Mouse (Mus musculus): Measurements from ENCODE around the gene Ndufb7. TPM values are rescaled to one million over a fixed set of nuclear protein-coding genes. Genes with fewer than 3 reads are reported as not detected.
"Not testable (repeated sequence)": the region's sequence is repeated elsewhere in the genome, so short reads cannot be mapped to it uniquely, and the experiment has no call there.

Gene Ndufb7
- polyA plus RNA-seq, 1 experiment from 2014 or later, result 348 TPM

GRCm38 (mm10) chr8:83569165-83569564 lies 2.7 kb downstream of the Ndufb7 start:
- WGBS, result 82% methylated on average over 4 of the region's 4 CpGs
- ATAC-seq (replicated peaks), result no peak
- Histone ChIP-seq H3K4me2 (no peak overlapping the region), H3K36me3 (replicated peaks) (peaks cover 21% of the 10 kb centered on the region), H3K4me3 (no peak overlapping the region), H3K9me3 (no peaks in the 10 kb centered on the region), H3K4me1 (peaks cover 22% of the 10 kb centered on the region), H3K27ac (no peak overlapping the region), H3K27me3 (replicated peaks) (no peaks in the 10 kb centered on the region), H3K9ac (no peak overlapping the region)

- peaks cover 33% of the 10 kb centered on the region for H3K4me1 ChIP-seq
- H3K4me2 ChIP-seq, result no peak overlapping the region
- no peak overlapping the region for H3K4me3 ChIP-seq
- no peak for ATAC-seq (replicated peaks)
- H3K9ac ChIP-seq, result no peak overlapping the region
- H3K27ac ChIP-seq, result no peak overlapping the region
- H3K9me3 ChIP-seq, result no peaks in the 10 kb centered on the region
- WGBS, result 90% methylated on average over 15 of the region's 15 CpGs
- peaks cover 21% of the 10 kb centered on the region for H3K36me3 ChIP-seq (replicated peaks)
- no peaks in the 10 kb centered on the region for H3K27me3 ChIP-seq (replicated peaks)
Observed at GRCm38 (mm10) chr8:83570272-83571000, 4.0 kb downstream of the Ndufb7 start.

- not testable (repeated sequence) for ATAC-seq (replicated peaks); H3K9ac ChIP-seq; H3K4me3 ChIP-seq; H3K27ac ChIP-seq; H3K9me3 ChIP-seq; H3K27me3 ChIP-seq (replicated peaks); H3K4me2 ChIP-seq
- WGBS, result 93% methylated on average over 7 of the region's 7 CpGs
- Histone ChIP-seq H3K36me3 (replicated peaks) (peaks cover 21% of the 10 kb centered on the region), H3K4me1 (peaks cover 38% of the 10 kb centered on the region)
Observed at GRCm38 (mm10) chr8:83571001-83571340, 4.5 kb downstream of the Ndufb7 start.

GRCm38 (mm10) chr8:83571791-83572190 lies 5.3 kb downstream of the Ndufb7 start:
- Histone ChIP-seq H3K9me3 (no peaks in the 10 kb centered on the region), H3K27ac (no peak overlapping the region), H3K27me3 (replicated peaks) (no peaks in the 10 kb centered on the region), H3K4me2 (no peak overlapping the region), H3K4me1 (peaks cover 44% of the 10 kb centered on the region), H3K9ac (no peak overlapping the region), H3K36me3 (replicated peaks) (peaks cover 21% of the 10 kb centered on the region), H3K4me3 (no peak overlapping the region)
- ATAC-seq (replicated peaks), result no peak
- 93% methylated on average over 10 of the region's 10 CpGs for WGBS

DNA sequence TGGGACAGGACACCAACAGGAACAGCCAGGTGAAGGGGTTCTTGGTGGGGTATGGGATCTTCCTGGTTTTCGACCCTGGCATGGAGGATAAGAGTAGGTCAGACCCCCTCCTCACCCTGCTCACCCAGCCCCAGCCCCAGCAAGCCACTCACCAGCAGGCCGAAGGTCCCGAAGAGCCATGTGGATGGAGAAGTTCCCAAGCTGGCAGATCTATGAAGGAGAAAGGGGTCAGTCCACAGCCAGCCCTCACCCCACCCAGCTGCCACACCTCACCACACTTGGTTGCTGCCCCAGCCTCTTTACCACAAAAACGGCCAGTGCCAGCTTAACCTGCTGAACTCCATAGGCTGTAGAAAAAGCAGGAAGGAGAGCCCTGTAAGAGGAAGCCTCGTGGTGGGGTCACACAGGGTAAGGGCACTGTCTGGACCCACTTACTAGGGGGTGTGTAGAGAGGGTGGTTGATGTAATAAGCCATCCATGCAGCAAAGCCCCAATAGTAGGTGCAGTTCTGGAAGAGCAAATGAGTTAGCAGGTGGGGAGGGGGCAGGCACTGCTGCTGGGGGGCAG lies 5.9 kb downstream of the Ndufb7 start:
- no peak overlapping the region for H3K27ac ChIP-seq
- H3K27me3 ChIP-seq (replicated peaks), result no peaks in the 10 kb centered on the region
- no peak overlapping the region for H3K9ac ChIP-seq
- no peaks in the 10 kb centered on the region for H3K9me3 ChIP-seq
- no peak for ATAC-seq (replicated peaks)
- WGBS, result 90% methylated on average over 5 of the region's 5 CpGs
- H3K4me1 ChIP-seq, result peaks cover 47% of the 10 kb centered on the region
- H3K4me2 ChIP-seq, result no peak overlapping the region
- no peak overlapping the region for H3K4me3 ChIP-seq
- peaks cover 21% of the 10 kb centered on the region for H3K36me3 ChIP-seq (replicated peaks)

DNA sequence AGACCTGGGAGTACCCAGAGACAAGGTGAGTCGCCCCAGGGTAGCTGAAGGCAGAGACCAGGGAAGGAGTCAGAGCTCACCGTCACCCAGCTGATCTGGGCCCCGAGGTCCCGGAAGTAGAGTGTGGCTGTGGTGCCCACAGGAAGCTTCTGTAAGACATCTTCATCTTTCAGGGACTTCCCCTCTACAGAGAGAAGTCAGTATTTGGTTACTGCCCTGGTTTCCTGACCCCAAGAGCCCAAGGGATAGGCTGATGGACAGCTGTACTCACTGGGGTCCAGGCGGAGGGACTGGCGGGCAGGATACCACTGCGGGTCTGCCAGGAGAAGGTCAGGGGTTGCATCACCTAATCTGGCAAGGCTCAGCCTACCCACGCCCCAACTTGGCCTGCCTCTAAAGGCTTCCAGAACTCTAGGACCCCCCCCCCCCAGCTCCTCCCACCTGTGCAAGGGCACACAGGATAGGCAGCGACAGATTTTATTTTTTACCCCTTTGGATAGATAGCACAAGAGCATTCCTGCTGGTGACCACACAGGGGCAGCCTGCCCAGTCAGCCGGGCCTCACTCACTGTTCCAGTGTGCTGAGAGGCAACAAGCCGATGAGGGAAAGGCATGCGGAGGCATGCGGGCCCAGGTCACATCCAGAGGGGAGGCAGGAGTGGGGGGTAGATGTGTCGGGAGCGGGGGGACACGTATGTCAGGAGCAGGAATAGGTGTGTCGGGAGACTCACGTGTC lies 6.8 kb downstream of the Ndufb7 start:
- Histone ChIP-seq H3K4me3 (no peak overlapping the region), H3K27ac (no peak overlapping the region), H3K9ac (no peak overlapping the region), H3K4me2 (no peak overlapping the region), H3K27me3 (replicated peaks) (no peaks in the 10 kb centered on the region), H3K4me1 (peaks cover 45% of the 10 kb centered on the region), H3K36me3 (replicated peaks) (peaks cover 21% of the 10 kb centered on the region), H3K9me3 (no peaks in the 10 kb centered on the region)
- WGBS, result 84% methylated on average over 18 of the region's 18 CpGs
- ATAC-seq (replicated peaks), result no peak

DNA sequence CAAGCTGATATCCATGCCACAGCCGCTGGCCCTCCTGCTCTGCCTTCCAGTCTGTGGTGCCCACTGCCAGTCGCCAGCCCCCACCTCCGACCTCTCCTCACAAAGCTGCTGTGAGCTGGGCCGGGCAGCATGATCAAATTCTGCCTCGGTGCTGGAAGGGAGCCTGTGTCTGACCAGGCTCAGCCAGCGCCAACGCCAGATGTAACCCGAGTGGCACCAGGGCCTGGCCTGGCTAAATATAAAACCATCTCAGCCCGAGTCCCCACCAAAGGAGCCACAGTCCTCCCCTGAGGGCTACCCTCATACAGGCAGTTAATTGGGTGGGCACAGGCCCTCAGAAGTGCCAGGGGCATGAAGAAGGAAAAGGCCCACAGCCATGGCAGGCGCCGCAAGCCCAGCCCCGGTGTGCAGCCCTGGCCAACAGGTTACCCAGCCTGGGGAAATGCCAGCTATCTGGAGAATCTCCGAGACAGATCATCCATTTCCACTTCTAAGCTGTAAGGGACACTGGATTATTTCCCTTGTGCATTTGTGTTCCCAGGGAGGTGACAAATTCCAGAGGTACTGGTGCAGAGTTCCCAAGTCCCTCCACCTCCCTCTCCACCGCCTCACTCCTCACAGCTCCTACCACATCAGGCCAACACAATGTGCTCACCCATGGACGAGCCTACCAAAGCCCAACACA lies 8.3 kb downstream of the Ndufb7 start:
- 92% methylated on average over 15 of the region's 15 CpGs for WGBS
- no peaks in the 10 kb centered on the region for H3K27me3 ChIP-seq (replicated peaks)
- H3K9ac ChIP-seq, result no peak overlapping the region
- no peak overlapping the region for H3K4me3 ChIP-seq
- peaks cover 21% of the 10 kb centered on the region for H3K36me3 ChIP-seq (replicated peaks)
- no peaks in the 10 kb centered on the region for H3K9me3 ChIP-seq
- no peak for ATAC-seq (replicated peaks)
- H3K4me1 ChIP-seq, result peaks cover 46% of the 10 kb centered on the region
- H3K4me2 ChIP-seq, result no peak overlapping the region
- H3K27ac ChIP-seq, result no peak overlapping the region

- ATAC-seq (replicated peaks), result 0 out of 2 replicates have a peak, but pooled peaks have one; percentile 7
- H3K9me3 ChIP-seq, result no peaks in the 10 kb centered on the region
- WGBS, result 82% methylated on average over 17 of the region's 17 CpGs
- peaks cover 16% of the 10 kb centered on the region for H3K36me3 ChIP-seq (replicated peaks)
- H3K9ac ChIP-seq, result no peak overlapping the region
- no peaks in the 10 kb centered on the region for H3K27me3 ChIP-seq (replicated peaks)
- no peak overlapping the region for H3K4me2 ChIP-seq
- peaks cover 50% of the 10 kb centered on the region for H3K4me1 ChIP-seq
- H3K27ac ChIP-seq, result no peak overlapping the region
- no peak overlapping the region for H3K4me3 ChIP-seq
Observed at GRCm38 (mm10) chr8:83575561-83576515, 9.4 kb downstream of the Ndufb7 start.

DNA sequence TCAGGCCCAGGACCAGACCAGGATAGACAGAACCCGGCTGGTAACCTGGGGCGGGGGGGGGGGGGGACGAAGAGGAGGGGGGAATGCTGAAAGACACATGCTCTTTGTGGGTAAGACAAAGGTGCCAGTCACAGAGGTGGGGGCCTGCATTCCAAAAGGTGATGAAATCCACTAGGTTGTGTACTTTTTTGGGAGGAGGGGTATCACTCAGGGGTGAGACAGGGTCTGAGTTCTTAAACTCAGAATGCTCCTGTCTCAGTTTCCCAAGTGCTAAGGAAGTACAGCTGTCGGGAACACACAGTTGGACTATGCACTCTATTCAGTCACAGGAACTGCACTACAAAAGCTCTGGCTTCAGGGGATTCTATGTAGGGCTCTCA lies 10.0 kb downstream of the Ndufb7 start:
- no peak overlapping the region for H3K27ac ChIP-seq
- H3K27me3 ChIP-seq (replicated peaks), result no peaks in the 10 kb centered on the region
- no peak overlapping the region for H3K4me2 ChIP-seq
- peaks cover 11% of the 10 kb centered on the region for H3K36me3 ChIP-seq (replicated peaks)
- H3K4me3 ChIP-seq, result no peak overlapping the region
- H3K4me1 ChIP-seq, result peaks cover 54% of the 10 kb centered on the region
- WGBS, result 61% methylated on average over 3 of the region's 4 CpGs
- no peak for ATAC-seq (replicated peaks)
- no peak overlapping the region for H3K9ac ChIP-seq
- no peaks in the 10 kb centered on the region for H3K9me3 ChIP-seq

- Histone ChIP-seq H3K4me1 (peaks cover 56% of the 10 kb centered on the region), H3K4me2 (no peak overlapping the region), H3K27me3 (replicated peaks) (no peaks in the 10 kb centered on the region), H3K9ac (no peak overlapping the region), H3K27ac (no peak overlapping the region), H3K4me3 (no peak overlapping the region), H3K36me3 (replicated peaks) (peaks cover 7% of the 10 kb centered on the region; the same call in 1 of the 2 replicates), H3K9me3 (no peaks in the 10 kb centered on the region)
- WGBS, result 85% methylated on average over 4 of the region's 4 CpGs
- ATAC-seq (replicated peaks), result no peak
Observed at GRCm38 (mm10) chr8:83576921-83577320, 10.4 kb downstream of the Ndufb7 start.

DNA sequence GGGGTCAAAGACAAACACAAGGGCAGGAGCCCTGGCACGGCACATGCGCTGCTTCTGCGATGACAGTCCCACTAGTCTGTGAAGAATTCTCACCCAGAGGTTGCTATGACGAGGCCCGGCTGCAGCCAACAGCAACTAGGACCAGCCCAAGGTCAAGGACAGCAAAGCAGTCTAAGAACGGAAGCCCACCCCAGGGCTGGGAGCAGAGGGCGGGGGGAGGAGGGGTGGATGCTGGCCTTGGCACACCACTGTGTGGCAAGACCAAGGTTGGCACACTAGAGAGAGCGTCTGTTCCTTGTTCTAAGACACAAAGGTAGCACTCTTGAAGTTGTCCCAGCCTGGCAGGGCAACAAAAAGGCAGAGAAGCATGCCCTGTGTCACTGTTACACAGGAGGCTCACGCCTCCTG lies 10.9 kb downstream of the Ndufb7 start:
- H3K27ac ChIP-seq, result no peak overlapping the region; the same call in 1 of the 2 replicates
- no peaks in the 10 kb centered on the region for H3K9me3 ChIP-seq
- H3K4me3 ChIP-seq, result no peak overlapping the region
- no peak for ATAC-seq (replicated peaks)
- H3K36me3 ChIP-seq (replicated peaks), result peaks cover 3% of the 10 kb centered on the region; the same call in 1 of the 2 replicates
- 56% methylated on average over 9 of the region's 9 CpGs for WGBS
- no peak overlapping the region for H3K4me2 ChIP-seq
- H3K4me1 ChIP-seq, result peaks cover 61% of the 10 kb centered on the region
- H3K27me3 ChIP-seq (replicated peaks), result no peaks in the 10 kb centered on the region
- no peak overlapping the region for H3K9ac ChIP-seq
